Mouse (Mus musculus): ENCODE measurements around the gene Gjc1. TPM values are rescaled to one million over a fixed set of nuclear protein-coding genes. Genes with fewer than 3 reads are reported as not detected.

The Gjc1 gene
- polyA plus RNA-seq, 1 experiment from 2014 or later: 38.6 TPM

DNA sequence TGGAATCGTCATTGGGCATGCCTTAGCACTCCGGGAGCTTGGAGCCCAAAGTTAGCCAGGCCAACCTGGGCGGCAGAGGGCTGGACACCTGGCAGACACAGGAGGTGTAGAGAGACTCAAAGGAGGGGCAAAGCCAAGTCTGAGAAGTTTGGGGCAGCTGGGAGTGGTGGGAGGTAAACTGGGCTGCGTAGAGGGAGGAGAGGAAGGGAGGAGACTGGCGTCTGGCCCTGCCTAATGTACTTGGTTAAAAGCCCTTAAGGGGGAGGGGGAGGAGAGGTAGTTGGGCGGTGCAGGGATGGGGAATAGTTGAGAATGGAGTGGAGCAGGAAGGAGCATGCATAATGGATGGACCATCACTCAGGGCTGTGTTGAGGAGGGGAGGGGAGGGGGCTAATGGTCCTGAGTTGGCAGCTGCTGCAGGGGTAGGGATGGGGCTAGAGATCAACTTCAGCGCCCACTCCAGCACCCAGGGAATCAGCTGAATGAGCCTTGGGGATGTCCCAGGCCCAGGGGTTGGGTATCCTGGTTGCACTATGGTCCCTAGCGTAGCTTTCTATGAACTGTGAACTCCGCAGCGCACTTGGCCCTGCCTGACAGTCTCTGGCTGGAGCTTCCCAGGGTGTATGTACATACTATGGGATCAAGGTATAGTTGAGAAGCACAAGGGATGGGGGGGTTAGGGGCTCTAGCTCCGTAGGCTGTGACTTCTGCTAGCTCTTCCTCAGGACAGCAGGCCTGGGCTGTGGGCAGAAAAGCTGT is 56.3 kb downstream of the Gjc1 start:
- H3K4me3 ChIP-seq (replicated peaks): no peak overlapping the region
- peaks cover 9% of the 10 kb centered on the region for H3K4me1 ChIP-seq (replicated peaks)
- no peaks in the 10 kb centered on the region for H3K36me3 ChIP-seq
- H3K9ac ChIP-seq: no peak overlapping the region
- no peak overlapping the region for H3K27ac ChIP-seq
- ATAC-seq: no peak
- H3K4me2 ChIP-seq (replicated peaks): no peak overlapping the region
- H3K27me3 ChIP-seq (replicated peaks): peaks cover 21% of the 10 kb centered on the region
- no peaks in the 10 kb centered on the region for H3K9me3 ChIP-seq
- 72% methylated on average over 11 of the region's 11 CpGs for WGBS

DNA sequence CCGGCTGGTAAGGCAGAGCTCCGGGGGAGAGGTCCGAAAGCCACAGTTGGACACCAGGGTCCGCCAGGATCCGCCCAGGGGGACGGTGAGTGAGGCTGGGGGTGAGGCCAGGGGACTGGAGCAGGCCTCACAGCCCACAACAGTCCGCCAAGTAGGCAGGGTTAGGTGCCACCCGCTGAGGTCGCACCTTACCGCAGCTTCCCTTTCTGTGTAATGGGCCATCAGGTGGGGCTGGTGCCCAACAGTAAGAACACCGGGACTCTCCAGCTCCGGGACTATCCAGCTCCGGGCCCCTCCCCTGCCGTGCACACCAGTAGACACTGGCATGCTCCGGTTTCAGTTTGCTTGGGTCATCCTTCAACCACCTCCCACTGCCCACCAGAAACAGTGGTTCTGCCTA is 57.3 kb downstream of the Gjc1 start:
- 0 out of 2 replicates have a peak, but pooled peaks have one; percentile 11 for ATAC-seq
- H3K4me2 ChIP-seq (replicated peaks): peak overlapping the region; percentile 100
- peak overlapping the region; percentile 58 for H3K4me3 ChIP-seq (replicated peaks)
- H3K36me3 ChIP-seq: no peaks in the 10 kb centered on the region
- H3K9me3 ChIP-seq: no peaks in the 10 kb centered on the region
- H3K27me3 ChIP-seq (replicated peaks): peaks cover 21% of the 10 kb centered on the region
- peak overlapping the region; percentile 69; the same call in 1 of the 2 replicates for H3K9ac ChIP-seq
- 21% methylated on average over 15 of the region's 15 CpGs for WGBS
- peaks cover 9% of the 10 kb centered on the region for H3K4me1 ChIP-seq (replicated peaks)
- H3K27ac ChIP-seq: no peak overlapping the region

DNA sequence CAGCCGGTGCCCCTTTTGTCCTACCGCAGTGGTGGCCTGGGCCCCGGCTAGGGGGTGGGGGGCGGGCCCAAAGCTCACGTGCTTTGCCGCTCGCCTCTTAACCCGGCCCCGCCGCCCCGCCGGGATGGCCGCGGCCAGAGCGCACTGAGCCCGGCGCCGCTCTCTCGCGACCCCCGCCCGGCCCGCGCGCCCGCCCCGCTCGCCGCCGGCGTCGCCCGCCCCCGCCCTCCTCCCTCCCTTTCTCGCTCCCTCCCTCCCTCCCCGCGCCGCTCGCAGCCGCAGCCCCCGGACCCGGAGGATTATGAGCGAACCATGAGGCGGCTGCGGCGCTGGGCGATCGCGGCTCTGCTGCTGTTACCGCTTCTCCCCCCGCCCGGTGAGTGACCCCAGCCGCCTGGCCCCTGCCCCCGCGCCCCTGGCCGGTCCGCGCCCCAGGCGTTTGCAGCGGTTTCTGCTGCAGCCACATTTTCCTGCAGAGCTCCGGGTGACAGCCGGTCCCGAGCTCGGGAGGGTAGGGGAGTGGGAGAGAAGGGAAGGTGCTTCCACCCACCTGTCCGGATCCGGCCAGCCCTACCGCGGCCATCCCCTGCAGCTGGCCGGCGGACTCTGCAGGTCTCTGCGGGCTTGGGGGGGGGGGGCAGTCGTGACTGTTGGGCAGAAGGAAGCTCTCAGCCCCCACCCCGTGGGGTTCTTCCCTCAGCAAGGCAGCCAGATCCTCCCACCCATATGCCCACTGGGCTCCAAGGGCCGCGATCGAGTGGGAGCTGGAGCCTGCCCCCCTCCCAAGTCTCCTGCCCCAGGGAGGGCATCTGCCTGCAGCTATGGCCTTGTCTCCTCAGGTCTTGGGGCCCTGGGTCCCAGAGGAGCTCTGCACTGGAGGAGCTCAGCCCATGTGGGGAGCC is 57.9 kb downstream of the Gjc1 start, which contains the start of gene Adam11:
Adam11 (plus strand) TSS at position 131 of the 902 bp plus-strand sequence.
- under 1% methylated on average over 66 of the region's 76 CpGs for WGBS
- Histone ChIP-seq H3K4me2 (replicated peaks) (peak within 1 kb of the TSS; percentile 100), H3K9ac (peak within 1 kb of the TSS; percentile 69), H3K4me3 (replicated peaks) (peak within 1 kb of the TSS; percentile 58), H3K4me1 (replicated peaks) (peaks cover 9% of the 10 kb centered on the region), H3K27ac (no peak within 1 kb of the TSS), H3K9me3 (no peaks in the 10 kb centered on the region), H3K36me3 (no peaks in the 10 kb centered on the region), H3K27me3 (replicated peaks) (peaks cover 21% of the 10 kb centered on the region)
- peak; percentile 46 for ATAC-seq

GRCm38 (mm10) chr11:102760805-102761308 is 58.6 kb downstream of the Gjc1 start:
- 19% methylated on average over 4 of the region's 6 CpGs for WGBS
- no peaks in the 10 kb centered on the region for H3K9me3 ChIP-seq
- ATAC-seq: no peak; the same call in 1 of the 2 replicates
- H3K4me2 ChIP-seq (replicated peaks): peak overlapping the region; percentile 100
- no peak overlapping the region for H3K27ac ChIP-seq
- peak overlapping the region; percentile 69 for H3K9ac ChIP-seq
- H3K4me3 ChIP-seq (replicated peaks): peak overlapping the region; percentile 58
- H3K4me1 ChIP-seq (replicated peaks): peaks cover 9% of the 10 kb centered on the region
- peaks cover 21% of the 10 kb centered on the region for H3K27me3 ChIP-seq (replicated peaks)
- H3K36me3 ChIP-seq: no peaks in the 10 kb centered on the region

DNA sequence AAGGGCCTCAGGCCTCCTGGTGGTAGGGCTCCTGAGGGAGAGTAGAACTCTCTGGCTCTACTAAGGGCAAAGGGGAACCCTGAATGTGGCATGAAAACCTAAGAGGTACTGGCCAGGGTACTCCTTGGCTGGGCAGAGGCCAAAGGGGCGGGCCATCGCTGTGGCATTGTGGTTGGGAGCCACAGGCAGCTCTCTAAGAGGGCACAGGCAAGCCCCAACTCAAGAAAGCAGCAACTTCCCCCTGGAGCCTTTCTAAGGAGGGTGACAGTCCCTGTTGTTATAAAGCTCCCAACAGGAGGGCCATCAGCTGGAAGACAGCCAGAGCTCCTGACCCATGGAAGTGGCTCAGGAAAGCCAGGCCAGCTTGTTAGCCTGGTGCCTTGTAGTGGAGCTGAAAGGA is 60.5 kb downstream of the Gjc1 start:
- no peaks in the 10 kb centered on the region for H3K9me3 ChIP-seq
- ATAC-seq: no peak
- peaks cover 11% of the 10 kb centered on the region for H3K4me1 ChIP-seq (replicated peaks)
- peaks cover 21% of the 10 kb centered on the region for H3K27me3 ChIP-seq (replicated peaks)
- no peak overlapping the region for H3K27ac ChIP-seq
- no peak overlapping the region for H3K4me2 ChIP-seq (replicated peaks)
- WGBS: 89% methylated on average over 2 of the region's 2 CpGs
- H3K4me3 ChIP-seq (replicated peaks): no peak overlapping the region
- H3K9ac ChIP-seq: no peak overlapping the region
- H3K36me3 ChIP-seq: no peaks in the 10 kb centered on the region

DNA sequence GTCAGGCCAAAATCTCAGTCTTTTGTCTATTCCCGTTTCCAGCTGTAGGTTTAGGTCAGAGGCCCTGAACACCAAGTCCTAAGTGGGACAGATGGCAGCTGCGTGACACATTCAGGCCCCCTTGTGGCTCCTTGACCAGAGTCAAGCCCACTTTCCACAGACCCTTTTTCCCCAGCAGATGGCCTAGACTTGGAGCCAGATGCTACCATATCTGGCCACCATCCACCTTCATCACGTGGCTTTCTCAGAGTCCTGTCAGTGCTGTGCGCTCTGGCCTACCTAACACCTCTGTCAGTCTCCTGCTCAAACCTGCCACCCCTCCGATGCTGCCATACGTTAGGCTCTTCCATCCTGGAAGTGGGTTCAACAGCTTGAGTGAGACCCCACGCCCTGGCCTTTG is 64.1 kb downstream of the Gjc1 start:
- no peak overlapping the region for H3K4me2 ChIP-seq (replicated peaks)
- peaks cover 5% of the 10 kb centered on the region for H3K27me3 ChIP-seq (replicated peaks)
- no peak overlapping the region for H3K4me3 ChIP-seq (replicated peaks)
- H3K9me3 ChIP-seq: no peaks in the 10 kb centered on the region
- no peak overlapping the region for H3K27ac ChIP-seq
- no peak overlapping the region for H3K9ac ChIP-seq
- H3K36me3 ChIP-seq: no peaks in the 10 kb centered on the region
- no peak for ATAC-seq
- H3K4me1 ChIP-seq (replicated peaks): peaks cover 9% of the 10 kb centered on the region
- WGBS: 83% methylated on average over 7 of the region's 7 CpGs

GRCm38 (mm10) chr11:102754416-102754815 is 65.1 kb downstream of the Gjc1 start:
- 25% methylated on average over 4 of the region's 4 CpGs for WGBS
- no peaks in the 10 kb centered on the region for H3K36me3 ChIP-seq
- peak overlapping the region; percentile 42 for H3K4me2 ChIP-seq (replicated peaks)
- H3K27me3 ChIP-seq (replicated peaks): no peaks in the 10 kb centered on the region; the same call in 1 of the 2 replicates
- no peak for ATAC-seq
- H3K4me3 ChIP-seq (replicated peaks): no peak overlapping the region
- H3K27ac ChIP-seq: no peak overlapping the region
- peaks cover 9% of the 10 kb centered on the region for H3K4me1 ChIP-seq (replicated peaks)
- H3K9ac ChIP-seq: no peak overlapping the region
- no peaks in the 10 kb centered on the region for H3K9me3 ChIP-seq

DNA sequence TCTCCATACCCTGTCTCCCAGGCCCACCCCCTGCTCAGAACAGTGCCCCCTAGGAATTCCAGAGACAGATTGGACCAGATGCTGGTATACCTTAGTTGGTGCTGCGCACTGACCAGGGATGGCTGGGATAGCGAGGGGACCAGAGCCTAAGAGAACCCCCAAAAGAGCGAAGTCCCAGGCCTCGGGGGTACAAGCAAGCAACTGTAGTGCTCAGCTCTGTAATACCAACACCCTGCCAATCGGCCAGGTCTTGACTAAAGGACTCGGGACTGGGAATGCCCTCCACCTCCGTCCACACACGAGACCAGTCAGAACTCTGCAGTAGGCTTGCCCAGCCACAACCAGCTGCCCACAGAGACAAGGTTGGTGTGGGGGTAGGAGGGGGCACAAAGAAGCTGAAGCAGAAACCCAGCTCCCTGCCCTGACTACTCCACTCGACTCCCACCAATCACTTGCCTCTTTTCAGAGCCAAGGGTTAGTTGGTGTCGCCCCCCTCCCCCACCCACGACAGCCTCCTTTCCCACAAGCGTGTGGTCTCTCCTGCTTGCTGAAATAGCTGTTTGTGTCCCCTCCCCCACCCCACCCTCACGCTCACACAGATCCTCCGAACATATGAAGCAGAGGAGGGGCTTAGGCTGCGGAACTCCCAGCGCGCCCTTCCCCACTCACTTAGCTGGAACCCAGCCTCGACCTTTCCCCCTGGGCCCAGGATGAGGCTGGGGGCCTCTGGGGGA is 65.7 kb downstream of the Gjc1 start:
- Histone ChIP-seq H3K36me3 (no peaks in the 10 kb centered on the region), H3K4me2 (replicated peaks) (peak overlapping the region; percentile 42), H3K4me1 (replicated peaks) (peaks cover 9% of the 10 kb centered on the region), H3K9me3 (no peaks in the 10 kb centered on the region), H3K27ac (no peak overlapping the region), H3K27me3 (replicated peaks) (no peaks in the 10 kb centered on the region; the same call in 1 of the 2 replicates), H3K4me3 (replicated peaks) (no peak overlapping the region), H3K9ac (no peak overlapping the region)
- ATAC-seq: 0 out of 2 replicates have a peak, but pooled peaks have one; percentile 20
- WGBS: 41% methylated on average over 18 of the region's 18 CpGs

DNA sequence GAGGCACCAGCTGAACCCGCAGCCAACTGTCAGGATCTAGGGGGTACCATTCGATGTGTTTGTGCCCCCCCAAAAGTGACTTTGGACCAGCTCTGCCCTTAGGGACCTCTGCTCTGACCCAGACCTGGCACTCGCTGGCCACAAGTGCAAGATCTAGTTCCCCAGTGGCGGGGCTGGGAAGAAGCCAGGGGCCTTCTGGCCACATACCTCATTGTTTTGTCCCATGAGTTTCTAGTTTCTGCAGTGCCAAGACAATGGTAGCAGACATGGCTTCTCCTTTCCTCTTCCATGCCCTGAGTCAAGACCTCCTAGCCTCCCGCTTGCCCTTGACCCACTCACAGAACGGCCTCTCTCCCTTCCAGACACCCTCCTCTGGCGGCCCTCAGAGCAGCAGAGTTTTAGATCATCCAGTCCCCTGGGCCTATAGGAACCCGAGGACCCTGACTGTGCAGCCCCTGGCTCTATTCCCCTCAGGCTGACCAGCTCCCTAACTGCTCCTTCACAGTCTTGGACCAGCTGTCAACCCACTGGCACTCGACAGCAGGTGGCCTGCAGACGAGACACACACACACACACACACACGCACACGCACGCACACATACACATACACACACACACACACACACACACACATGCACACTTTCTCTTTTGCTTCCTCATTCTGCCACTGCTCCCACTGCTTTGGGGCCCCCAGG is 66.5 kb downstream of the Gjc1 start:
- H3K4me3 ChIP-seq (replicated peaks): no peak overlapping the region
- no peak for ATAC-seq
- no peaks in the 10 kb centered on the region for H3K9me3 ChIP-seq
- H3K27ac ChIP-seq: no peak overlapping the region
- H3K9ac ChIP-seq: no peak overlapping the region
- WGBS: 67% methylated on average over 13 of the region's 13 CpGs
- no peaks in the 10 kb centered on the region for H3K36me3 ChIP-seq
- H3K4me1 ChIP-seq (replicated peaks): peaks cover 9% of the 10 kb centered on the region
- H3K4me2 ChIP-seq (replicated peaks): no peak overlapping the region; the same call in 1 of the 2 replicates
- H3K27me3 ChIP-seq (replicated peaks): no peaks in the 10 kb centered on the region; the same call in 1 of the 2 replicates

- Histone ChIP-seq H3K4me1 (replicated peaks) (peaks cover 9% of the 10 kb centered on the region), H3K9me3 (no peaks in the 10 kb centered on the region), H3K27me3 (replicated peaks) (no peaks in the 10 kb centered on the region; the same call in 1 of the 2 replicates), H3K36me3 (no peaks in the 10 kb centered on the region), H3K4me3 (replicated peaks) (no peak overlapping the region), H3K27ac (no peak overlapping the region), H3K9ac (no peak overlapping the region), H3K4me2 (replicated peaks) (no peak overlapping the region)
- ATAC-seq: no peak
- 79% methylated on average over 2 of the region's 2 CpGs for WGBS
Observed at GRCm38 (mm10) chr11:102749712-102750111, 69.8 kb downstream of the Gjc1 start.
